Mouse (Mus musculus) embryo, embryonic 9.5 days (tissue): Measurements from ENCODE around the gene Rgs5.

Experiments
- DNase-seq: peaks from one replicate; pipeline ENCODE4 v3.0.0-alpha.2; 2017; ENCODE audit errors: extremely low spot score

The Rgs5 gene

GRCm38 (mm10) chr1:169655256-169655655 lies at the start of gene Rgs5:
TSS of gene Rgs5 (plus strand) at chr1:169655501.
- peak; percentile 10 for DNase-seq

- no peak for DNase-seq
These were observed 49.1 kb upstream of the Rgs5 start for GRCm38 (mm10) chr1:169606164-169606563.

GRCm38 (mm10) chr1:169629738-169630137 lies 25.6 kb upstream of the Rgs5 start:
- DNase-seq = no peak

- no peak for DNase-seq
These were observed 18.0 kb upstream of the Rgs5 start for GRCm38 (mm10) chr1:169637251-169637750.

GRCm38 (mm10) chr1:169644884-169645653 lies 10.2 kb upstream of the Rgs5 start:
- DNase-seq = no peak

GRCm38 (mm10) chr1:169659479-169659878 lies 4.2 kb downstream of the Rgs5 start:
- DNase-seq = peak; percentile 17

GRCm38 (mm10) chr1:169667328-169667727 lies 12.0 kb downstream of the Rgs5 start:
- no peak for DNase-seq

GRCm38 (mm10) chr1:169670705-169671104 lies 15.4 kb downstream of the Rgs5 start:
- DNase-seq = peak; percentile 15

- DNase-seq = no peak
These were observed 16.5 kb downstream of the Rgs5 start for GRCm38 (mm10) chr1:169671801-169672200.

GRCm38 (mm10) chr1:169672272-169672671 lies 17.0 kb downstream of the Rgs5 start:
- no peak for DNase-seq

- DNase-seq = peak; percentile 25
These were observed 18.8 kb downstream of the Rgs5 start for GRCm38 (mm10) chr1:169674116-169674515.

GRCm38 (mm10) chr1:169676751-169677150 lies 21.4 kb downstream of the Rgs5 start:
- no peak for DNase-seq

GRCm38 (mm10) chr1:169680455-169681208 lies 25.3 kb downstream of the Rgs5 start:
- no peak for DNase-seq

GRCm38 (mm10) chr1:169682775-169683497 lies 27.6 kb downstream of the Rgs5 start:
- no peak for DNase-seq

- DNase-seq = no peak
These were observed 30.0 kb downstream of the Rgs5 start for GRCm38 (mm10) chr1:169685257-169685656.

GRCm38 (mm10) chr1:169693040-169693439 lies 37.7 kb downstream of the Rgs5 start:
- DNase-seq = no peak

GRCm38 (mm10) chr1:169693537-169693936 lies 38.2 kb downstream of the Rgs5 start:
- no peak for DNase-seq

- no peak for DNase-seq
These were observed 40.1 kb downstream of the Rgs5 start for GRCm38 (mm10) chr1:169695356-169695755.

- DNase-seq = no peak
These were observed 41.9 kb downstream of the Rgs5 start for GRCm38 (mm10) chr1:169697236-169697635.

- no peak for DNase-seq
These were observed 43.9 kb downstream of the Rgs5 start for GRCm38 (mm10) chr1:169699184-169699583.

GRCm38 (mm10) chr1:169704395-169705087 lies 49.2 kb downstream of the Rgs5 start:
- DNase-seq = no peak

GRCm38 (mm10) chr1:169721836-169722235 lies 66.5 kb downstream of the Rgs5 start:
- DNase-seq = no peak
